17 mouse cellular contexts compared by ENCODE assay signal in the genomic region with DNA sequence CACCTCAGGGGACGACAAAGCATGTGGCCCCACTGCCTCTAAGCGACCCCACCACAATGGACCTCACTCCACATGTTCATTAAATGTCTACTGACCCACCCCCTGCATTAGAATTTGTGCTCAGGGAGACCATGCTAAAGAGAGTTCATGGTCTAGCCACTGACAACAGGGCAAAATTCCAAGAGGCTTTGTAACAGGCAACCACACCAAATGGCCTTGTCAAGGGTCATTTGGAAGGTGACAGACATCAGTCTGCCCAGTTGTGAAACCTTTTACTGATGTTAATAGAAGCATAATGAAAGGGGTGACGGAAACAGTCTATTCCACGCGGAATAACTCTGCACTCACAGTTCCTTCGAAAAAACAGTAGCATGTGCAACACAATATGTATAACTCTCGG. TPM values are rescaled to one million over a fixed set of nuclear protein-coding genes. Genes with fewer than 3 reads are reported as not detected.
"Had no signal": no experiment of that assay in that cellular context is flagged by ENCODE, and none has a peak within 500 bp of the region (broad histone marks: within the 10 kb centered on the region; RNA-seq: fewer than 3 reads in every experiment).

No protein-coding gene starts in this region.

- H3K36me3 ChIP-seq: liver, embryonic 12.5 days; liver, embryonic 15.5 days; lung, embryonic 15.5 days; midbrain, embryonic 12.5 days; midbrain, embryonic 15.5 days; neural tube, embryonic 12.5 days; neural tube, embryonic 15.5 days had no signal

- H3K4me3 ChIP-seq: layer of hippocampus, adult 2 months; liver, embryonic 12.5 days; liver, embryonic 15.5 days; lung, embryonic 15.5 days; midbrain, embryonic 12.5 days; midbrain, embryonic 15.5 days; neural tube, embryonic 12.5 days; neural tube, embryonic 15.5 days had no signal

- H3K27me3 ChIP-seq: liver, embryonic 12.5 days; liver, embryonic 15.5 days; lung, embryonic 15.5 days; midbrain, embryonic 12.5 days; midbrain, embryonic 15.5 days; neural tube, embryonic 12.5 days; neural tube, embryonic 15.5 days had no signal

- DNase-seq: layer of hippocampus, adult 9-11 months; lung, postnatal 10 days; right cerebral cortex, adult 18-20 months; right cerebral cortex, postnatal 25 days; thymus, adult 18-20 months; thymus, postnatal 36 days had no signal

- H3K27ac ChIP-seq: kidney, postnatal 0 days; layer of hippocampus, adult 2 months; liver, embryonic 12.5 days; liver, embryonic 15.5 days; lung, embryonic 15.5 days; macrophage; midbrain, embryonic 12.5 days; midbrain, embryonic 15.5 days; neural tube, embryonic 12.5 days; neural tube, embryonic 15.5 days had no signal

- ATAC-seq: liver, embryonic 12.5 days; midbrain, embryonic 15.5 days had no signal

- H3K4me2 ChIP-seq: liver, embryonic 12.5 days; liver, embryonic 15.5 days; lung, embryonic 15.5 days; midbrain, embryonic 12.5 days; midbrain, embryonic 15.5 days; neural tube, embryonic 12.5 days; neural tube, embryonic 15.5 days had no signal

- H3K4me1 ChIP-seq: liver, embryonic 12.5 days; liver, embryonic 15.5 days; midbrain, embryonic 12.5 days; midbrain, embryonic 15.5 days; neural tube, embryonic 12.5 days; neural tube, embryonic 15.5 days had no signal

- H3K9me3 ChIP-seq: liver, embryonic 12.5 days; liver, embryonic 15.5 days; lung, embryonic 15.5 days; midbrain, embryonic 12.5 days; midbrain, embryonic 15.5 days; neural tube, embryonic 12.5 days; neural tube, embryonic 15.5 days had no signal

- H3K9ac ChIP-seq: liver, embryonic 12.5 days; liver, embryonic 15.5 days; lung, embryonic 15.5 days; midbrain, embryonic 12.5 days; midbrain, embryonic 15.5 days; neural tube, embryonic 12.5 days; neural tube, embryonic 15.5 days had no signal

RNA-seq across cellular contexts. Expression of a gene that starts 44.5 kb away (rescaled TPM):
- total RNA-seq: megakaryocyte, adult 5-6 weeks had no signal
- polyA plus RNA-seq: macrophage had no signal
